Mouse (Mus musculus) kidney, embryonic 14.5 days (tissue): Measurements from ENCODE around the gene Pde2a. TPM values are rescaled to one million over a fixed set of nuclear protein-coding genes. Genes with fewer than 3 reads are reported as not detected.

Experiments
- ATAC-seq: fragments of 200-750 bp; cut with Nextera tagmentation; 2 replicates; pipeline ENCODE4 v1.8.0; 2017; ENCODE audit warnings: moderate number of reproducible peaks, mild to moderate bottlenecking, moderate TSS enrichment, moderate library complexity; ENCODE audit not compliant: low FRiP score, low TSS enrichment
- H3K27ac ChIP-seq: fragments of 300-500 bp; sonication (generic); 2 replicates; pipeline ENCODE4 v1.5.1; 2014; ENCODE audit warnings: low read depth, mild to moderate bottlenecking, low read length, moderate library complexity, mixed read lengths
- H3K27me3 ChIP-seq: fragments of 300-500 bp; sonication (generic); 2 replicates; pipeline ENCODE4 v1.6.1; 2014; ENCODE audit warnings: mild to moderate bottlenecking, low read length; ENCODE audit not compliant: control insufficient read depth, insufficient read depth
- H3K36me3 ChIP-seq: fragments of 300-500 bp; sonication (generic); 2 replicates; pipeline ENCODE4 v1.6.1; 2014; ENCODE audit warnings: low read length, mixed read lengths; ENCODE audit not compliant: control insufficient read depth, insufficient read depth
- H3K4me1 ChIP-seq: fragments of 300-500 bp; sonication (generic); 2 replicates; pipeline ENCODE4 v1.6.1; 2014; ENCODE audit warnings: low read length, mixed read lengths; ENCODE audit not compliant: control insufficient read depth, insufficient read depth
- H3K4me2 ChIP-seq: fragments of 300-500 bp; sonication (generic); replicated peaks from 2 replicates; pipeline ENCODE4 v1.6.1; 2014; ENCODE audit warnings: low read depth, mild to moderate bottlenecking, low read length
- H3K4me3 ChIP-seq: fragments of 300-500 bp; sonication (generic); 2 replicates; pipeline ENCODE4 v1.5.1; 2014; ENCODE audit warnings: mild to moderate bottlenecking, low read length
- H3K9ac ChIP-seq: fragments of 300-500 bp; sonication (generic); 2 replicates; pipeline ENCODE4 v1.6.1; 2014; ENCODE audit warnings: low read depth, mild to moderate bottlenecking, low read length, moderate library complexity
- H3K9me3 ChIP-seq: fragments of 300-500 bp; sonication (generic); 2 replicates; pipeline ENCODE4 v1.6.1; 2016; ENCODE audit warnings: low read length; ENCODE audit not compliant: control insufficient read depth
- WGBS: fragments of 180-500 bp; shearing (Covaris S2); extraction: QIAGEN DNeasy Blood & Tissue Kit; methylation state at CpG from one replicate; pipeline ENCODE4 v1.1.7; 2014; 5-methylcytosine and 5-hydroxymethylcytosine counted together
- polyA plus RNA-seq: library from polyadenylated mRNA; unstranded; fragments of >200 nt; fragmentation: Nextera tagmentation; extraction: Ambion mirVana; gene quantifications from 2 replicates; pipeline ENCODE4 v1.2.1, GENCODE M21; 2014

The Pde2a gene
- polyA plus RNA-seq, 1 experiment from 2014 or later, result 16.4 TPM

- H3K27me3 ChIP-seq, result peaks cover 11% of the 10 kb centered on the region
- no peak overlapping the region for H3K4me2 ChIP-seq
- H3K9me3 ChIP-seq, result no peaks in the 10 kb centered on the region
- H3K36me3 ChIP-seq, result no peaks in the 10 kb centered on the region
- no peak overlapping the region for H3K9ac ChIP-seq
- ATAC-seq, result no peak
- H3K4me3 ChIP-seq, result no peak overlapping the region
- H3K4me1 ChIP-seq, result no peaks in the 10 kb centered on the region
- H3K27ac ChIP-seq, result no peak overlapping the region
- 84% methylated on average over 9 of the region's 9 CpGs for WGBS
Measured at GRCm38 (mm10) chr7:101454479-101454878, 33.0 kb downstream of the Pde2a start.

- Histone ChIP-seq H3K4me1 (no peaks in the 10 kb centered on the region), H3K9me3 (no peaks in the 10 kb centered on the region), H3K27me3 (peaks cover 11% of the 10 kb centered on the region), H3K4me2 (no peak overlapping the region), H3K9ac (no peak overlapping the region), H3K27ac (no peak overlapping the region), H3K36me3 (no peaks in the 10 kb centered on the region), H3K4me3 (no peak overlapping the region)
- WGBS, result 84% methylated on average over 6 of the region's 6 CpGs
- no peak for ATAC-seq
Measured at GRCm38 (mm10) chr7:101455141-101455540, 33.6 kb downstream of the Pde2a start.

GRCm38 (mm10) chr7:101456318-101456717 is 34.8 kb downstream of the Pde2a start:
- no peaks in the 10 kb centered on the region for H3K9me3 ChIP-seq
- no peak overlapping the region for H3K9ac ChIP-seq
- H3K4me1 ChIP-seq, result 0 out of 2 replicates have a peak, but pooled peaks cover 4% of the 10 kb centered on the region
- WGBS, result 59% methylated on average over 4 of the region's 4 CpGs
- no peak for ATAC-seq
- H3K36me3 ChIP-seq, result no peaks in the 10 kb centered on the region
- no peak overlapping the region for H3K4me2 ChIP-seq
- no peak overlapping the region for H3K4me3 ChIP-seq
- H3K27ac ChIP-seq, result no peak overlapping the region
- peaks cover 11% of the 10 kb centered on the region for H3K27me3 ChIP-seq

GRCm38 (mm10) chr7:101456789-101457188 is 35.3 kb downstream of the Pde2a start:
- ATAC-seq, result no peak
- Histone ChIP-seq H3K9me3 (no peaks in the 10 kb centered on the region), H3K4me3 (no peak overlapping the region), H3K4me1 (0 out of 2 replicates have a peak, but pooled peaks cover 6% of the 10 kb centered on the region), H3K27ac (no peak overlapping the region), H3K4me2 (no peak overlapping the region), H3K9ac (no peak overlapping the region), H3K36me3 (no peaks in the 10 kb centered on the region), H3K27me3 (peaks cover 9% of the 10 kb centered on the region)
- WGBS, result 35% methylated on average over 5 of the region's 5 CpGs

GRCm38 (mm10) chr7:101457283-101457682 is 35.8 kb downstream of the Pde2a start:
- no peak overlapping the region for H3K27ac ChIP-seq
- no peak for ATAC-seq
- no peak overlapping the region for H3K4me2 ChIP-seq
- 84% methylated on average over 5 of the region's 5 CpGs for WGBS
- H3K9me3 ChIP-seq, result no peaks in the 10 kb centered on the region
- no peak overlapping the region for H3K4me3 ChIP-seq
- no peak overlapping the region for H3K9ac ChIP-seq
- no peaks in the 10 kb centered on the region for H3K36me3 ChIP-seq
- H3K4me1 ChIP-seq, result peaks cover 8% of the 10 kb centered on the region; the same call in 1 of the 2 replicates
- H3K27me3 ChIP-seq, result peaks cover 4% of the 10 kb centered on the region

GRCm38 (mm10) chr7:101457801-101458200 is 36.3 kb downstream of the Pde2a start:
- no peak overlapping the region for H3K9ac ChIP-seq
- H3K27me3 ChIP-seq, result no peaks in the 10 kb centered on the region; the same call in none of the 2 replicates
- H3K36me3 ChIP-seq, result no peaks in the 10 kb centered on the region
- peaks cover 13% of the 10 kb centered on the region for H3K4me1 ChIP-seq
- no peaks in the 10 kb centered on the region for H3K9me3 ChIP-seq
- ATAC-seq, result no peak
- H3K4me2 ChIP-seq, result no peak overlapping the region
- no peak overlapping the region for H3K27ac ChIP-seq
- H3K4me3 ChIP-seq, result no peak overlapping the region
- WGBS, result 66% methylated on average over 8 of the region's 8 CpGs

- Histone ChIP-seq H3K4me3 (no peak overlapping the region), H3K27me3 (no peaks in the 10 kb centered on the region; the same call in 1 of the 2 replicates), H3K4me2 (no peak overlapping the region), H3K9me3 (no peaks in the 10 kb centered on the region), H3K4me1 (peaks cover 13% of the 10 kb centered on the region), H3K27ac (no peak overlapping the region), H3K9ac (no peak overlapping the region), H3K36me3 (no peaks in the 10 kb centered on the region)
- WGBS, result 62% methylated on average over 4 of the region's 4 CpGs
- ATAC-seq, result no peak
Measured at GRCm38 (mm10) chr7:101458278-101458781, 36.8 kb downstream of the Pde2a start.

GRCm38 (mm10) chr7:101459305-101459813 is 37.9 kb downstream of the Pde2a start:
- H3K4me3 ChIP-seq, result no peak overlapping the region
- H3K4me2 ChIP-seq, result no peak overlapping the region
- no peak overlapping the region for H3K9ac ChIP-seq
- no peaks in the 10 kb centered on the region for H3K9me3 ChIP-seq
- H3K36me3 ChIP-seq, result no peaks in the 10 kb centered on the region
- no peak for ATAC-seq
- no peak overlapping the region for H3K27ac ChIP-seq
- no peaks in the 10 kb centered on the region; the same call in 1 of the 2 replicates for H3K27me3 ChIP-seq
- peaks cover 17% of the 10 kb centered on the region for H3K4me1 ChIP-seq
- WGBS, result 72% methylated on average over 9 of the region's 9 CpGs

- no peaks in the 10 kb centered on the region; the same call in 1 of the 2 replicates for H3K27me3 ChIP-seq
- no peaks in the 10 kb centered on the region for H3K36me3 ChIP-seq
- H3K9ac ChIP-seq, result no peak overlapping the region
- H3K4me1 ChIP-seq, result peaks cover 17% of the 10 kb centered on the region
- no peak overlapping the region for H3K4me2 ChIP-seq
- no peak overlapping the region for H3K4me3 ChIP-seq
- no peaks in the 10 kb centered on the region for H3K9me3 ChIP-seq
- WGBS, result 51% methylated on average over 10 of the region's 10 CpGs
- no peak for ATAC-seq
- H3K27ac ChIP-seq, result no peak overlapping the region
Measured at GRCm38 (mm10) chr7:101459923-101460607, 38.6 kb downstream of the Pde2a start.
